Mouse (Mus musculus) C2C12 (cell line): ENCODE data around the gene Olfr976. TPM values are rescaled to one million over a fixed set of nuclear protein-coding genes. Genes with fewer than 3 reads are reported as not detected.
"Not testable (repeated sequence)": the region's sequence is repeated elsewhere in the genome, so short reads cannot be mapped to it uniquely, and the experiment has no call there.

ENCODE experiments used
- H3K27me3 ChIP-seq: one replicate; pipeline ENCODE4 v1.6.1; 2011; ENCODE audit not compliant: control insufficient read depth, insufficient read depth, insufficient read length
- H3K36me3 ChIP-seq: one replicate; pipeline ENCODE4 v1.6.1; 2011; ENCODE audit not compliant: control insufficient read depth, insufficient read depth
- H3K4me3 ChIP-seq: one replicate; pipeline ENCODE4 v1.5.1; 2011; ENCODE audit warnings: mild to moderate bottlenecking, control low read depth; ENCODE audit not compliant: poor library complexity, insufficient read depth, severe bottlenecking
- H3K79me2 ChIP-seq: one replicate; pipeline ENCODE4 v1.6.1; 2011; ENCODE audit not compliant: control insufficient read depth, insufficient read depth
- H3K79me3 ChIP-seq: one replicate; pipeline ENCODE4 v1.6.1; 2011; ENCODE audit warnings: low read depth, control low read depth
- H3ac ChIP-seq: one replicate; pipeline ENCODE3; 2011; ENCODE audit warnings: low read depth; ENCODE audit not compliant: control insufficient read depth, insufficient read length
- CEBPB ChIP-seq: IDR thresholded peaks from one replicate; pipeline ENCODE4 v1.6.1; 2011; ENCODE audit warnings: low read depth, mild to moderate bottlenecking, control low read depth, moderate library complexity
- CTCF ChIP-seq: IDR thresholded peaks from one replicate; pipeline ENCODE4 v1.5.1; 2011; ENCODE audit not compliant: control insufficient read depth, insufficient read depth, insufficient read length
- FOSL1 ChIP-seq: IDR thresholded peaks from one replicate; pipeline ENCODE4 v1.8.0; 2011; ENCODE audit warnings: mild to moderate bottlenecking, low read length; ENCODE audit not compliant: poor library complexity, insufficient read depth, severe bottlenecking
- MAX ChIP-seq: IDR thresholded peaks from one replicate; pipeline ENCODE4 v1.6.1; 2011; ENCODE audit warnings: mild to moderate bottlenecking, control low read depth
- MYOD1 ChIP-seq: IDR thresholded peaks from one replicate; pipeline ENCODE4 v1.6.1; 2011; ENCODE audit warnings: low read depth; ENCODE audit not compliant: control insufficient read depth, insufficient read length
- MYOG ChIP-seq: IDR thresholded peaks from one replicate; pipeline ENCODE4 v1.6.1; 2011; ENCODE audit not compliant: control insufficient read depth, insufficient read length; ENCODE audit errors: extremely low read depth
- USF1 ChIP-seq: IDR thresholded peaks from one replicate; pipeline ENCODE4 v1.6.1; 2011; ENCODE audit warnings: low read depth, mild to moderate bottlenecking, control low read depth, moderate library complexity
- polyA plus RNA-seq: library from polyadenylated mRNA; unstranded; fragments of >200 nt; fragmentation: generic; extraction: Trizol; gene quantifications from one replicate; pipeline ENCODE4 v1.2.1, GENCODE M21; 2012; ENCODE audit warnings: missing spikeins

Gene Olfr976
- polyA plus RNA-seq, 1 experiment = not detected

- Histone ChIP-seq H3K4me3 (no peak within 1 kb of the TSS), H3K79me3 (no peaks in the 10 kb centered on the region), H3K27me3 (no peaks in the 10 kb centered on the region), H3K79me2 (no peaks in the 10 kb centered on the region), H3K36me3 (no peaks in the 10 kb centered on the region), H3ac (no peak within 1 kb of the TSS)
- TF ChIP-seq USF1 (no peak), MYOD1 (no peak), CEBPB (no peak), MYOG (no peak), MAX (no peak), CTCF (no peak), FOSL1 (no peak)
Measured at GRCm38 (mm10) chr9:39937201-39937600, 23.7 kb downstream of the Olfr976 start, which contains the start of gene Olfr974. Olfr974 (plus strand) TSS chr9:39937501.

- H3K27me3 ChIP-seq, H3K36me3 ChIP-seq, H3K79me2 ChIP-seq, H3K79me3 ChIP-seq, H3K4me3 ChIP-seq, H3ac ChIP-seq: not testable (repeated sequence)
Measured at GRCm38 (mm10) chr9:39928837-39929236, 32.1 kb downstream of the Olfr976 start.

GRCm38 (mm10) chr9:39927975-39928836, 32.7 kb downstream of the Olfr976 start:
- H3ac ChIP-seq, H3K27me3 ChIP-seq: not testable (repeated sequence)

GRCm38 (mm10) chr9:39909939-39910338, 51.0 kb downstream of the Olfr976 start:
- H3ac ChIP-seq = no peak overlapping the region
- no peaks in the 10 kb centered on the region for H3K79me2 ChIP-seq
- H3K79me3 ChIP-seq = no peaks in the 10 kb centered on the region
- H3K36me3 ChIP-seq = no peaks in the 10 kb centered on the region
- no peaks in the 10 kb centered on the region for H3K27me3 ChIP-seq
- H3K4me3 ChIP-seq = no peak overlapping the region
- no peak for TF ChIP-seq MYOG
- TF ChIP-seq FOSL1 = no peak
- no peak for TF ChIP-seq MAX
- TF ChIP-seq CEBPB = no peak
- TF ChIP-seq CTCF = no peak
- no peak for TF ChIP-seq MYOD1
- no peak for TF ChIP-seq USF1

More at GRCm38 (mm10) chr9:39927975-39928836, 32.7 kb downstream of the Olfr976 start:
- not testable (repeated sequence) for H3K4me3 ChIP-seq, H3K79me2 ChIP-seq, H3K36me3 ChIP-seq, H3K79me3 ChIP-seq

GRCm38 (mm10) chr9:39907036-39907435, 53.9 kb downstream of the Olfr976 start, which contains the start of gene Olfr229:
Olfr229 (plus strand) TSS chr9:39907336.
- TF ChIP-seq MYOG (no peak), CTCF (no peak), MYOD1 (no peak), USF1 (no peak), MAX (no peak), CEBPB (no peak), FOSL1 (no peak)
- no peaks in the 10 kb centered on the region for H3K36me3 ChIP-seq

GRCm38 (mm10) chr9:39905106-39905505, 55.8 kb downstream of the Olfr976 start:
- no peaks in the 10 kb centered on the region for H3K36me3 ChIP-seq
- no peak for TF ChIP-seq CTCF
- no peaks in the 10 kb centered on the region for H3K79me3 ChIP-seq
- H3K4me3 ChIP-seq = no peak overlapping the region
- H3K79me2 ChIP-seq = no peaks in the 10 kb centered on the region
- no peaks in the 10 kb centered on the region for H3K27me3 ChIP-seq
- no peak overlapping the region for H3ac ChIP-seq

More at GRCm38 (mm10) chr9:39907036-39907435, 53.9 kb downstream of the Olfr976 start, which contains the start of gene Olfr229:
- Histone ChIP-seq H3K4me3 (no peak within 1 kb of the TSS), H3ac (no peak within 1 kb of the TSS), H3K79me3 (no peaks in the 10 kb centered on the region), H3K79me2 (no peaks in the 10 kb centered on the region), H3K27me3 (no peaks in the 10 kb centered on the region)

Other genes with a start within 250 kb of the Olfr976 start
- not detected for gene Olfr965, start 249.8 kb downstream of the Olfr976 start, polyA plus RNA-seq
- gene Olfr150, start 230.2 kb downstream of the Olfr976 start, polyA plus RNA-seq = not detected
- gene Olfr967, start 214.9 kb downstream of the Olfr976 start, polyA plus RNA-seq = not detected
- gene Olfr968, start 177.9 kb downstream of the Olfr976 start, polyA plus RNA-seq = not detected
- not detected for gene Olfr969, start 170.2 kb downstream of the Olfr976 start, polyA plus RNA-seq
- not detected for gene Olfr970, start 152.3 kb downstream of the Olfr976 start, polyA plus RNA-seq
- gene Olfr971, start 124.3 kb downstream of the Olfr976 start, polyA plus RNA-seq = not detected
- not detected for gene Olfr972, start 94.7 kb downstream of the Olfr976 start, polyA plus RNA-seq
- not detected for gene Olfr229, start 53.8 kb downstream of the Olfr976 start, polyA plus RNA-seq
- not detected for gene Olfr974, start 23.6 kb downstream of the Olfr976 start, polyA plus RNA-seq
- not detected for gene Olfr975, start 9.1 kb downstream of the Olfr976 start, polyA plus RNA-seq
- gene Olfr978, start 31.0 kb upstream of the Olfr976 start, polyA plus RNA-seq = not detected
- gene Olfr979, start 42.3 kb upstream of the Olfr976 start, polyA plus RNA-seq = not detected
- not detected for gene Olfr980, start 48.4 kb upstream of the Olfr976 start, polyA plus RNA-seq
- not detected for gene Olfr981, start 60.3 kb upstream of the Olfr976 start, polyA plus RNA-seq
- gene Olfr982, start 112.7 kb upstream of the Olfr976 start, polyA plus RNA-seq = not detected
- gene Olfr983, start 132.5 kb upstream of the Olfr976 start, polyA plus RNA-seq = not detected
- gene Olfr984, start 153.1 kb upstream of the Olfr976 start, polyA plus RNA-seq = not detected
- gene Olfr985, start 169.1 kb upstream of the Olfr976 start, polyA plus RNA-seq = not detected
- gene Tmem225, start 187.0 kb upstream of the Olfr976 start, polyA plus RNA-seq = not detected
- gene Olfr986, start 219.8 kb upstream of the Olfr976 start, polyA plus RNA-seq = not detected
- gene Zfp202, start 231.2 kb upstream of the Olfr976 start, polyA plus RNA-seq = 2.2 TPM